Mouse (Mus musculus): ENCODE results near the gene Zeb2.

DNA sequence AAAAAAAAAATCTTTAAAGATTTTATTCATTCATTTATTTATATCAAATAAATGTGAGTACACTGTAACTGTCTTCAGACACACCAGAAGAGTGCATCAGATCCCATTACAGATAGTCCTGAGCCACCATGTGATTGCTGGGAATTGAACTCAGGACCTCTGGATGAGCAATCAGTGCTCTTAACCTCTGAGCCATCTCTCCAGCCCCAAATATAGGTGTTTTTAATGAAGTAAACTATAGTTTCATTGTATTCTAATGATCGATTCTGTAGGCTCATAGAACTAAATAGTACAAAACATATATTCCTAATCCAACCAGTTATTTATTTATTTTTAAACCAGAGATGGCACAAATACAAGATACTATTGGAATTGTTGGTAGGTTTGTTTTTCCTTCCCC, 147.6 kb downstream of the Zeb2 start:
- no peak for TF ChIP-seq GATA1 (IDR thresholded peaks at IDR 0.05; ENCODE audit: borderline replicate concordance, low read length)
- no peak for TF ChIP-seq FLI1 (IDR thresholded peaks at IDR 0.05; ENCODE audit: low read length)
